Mouse (Mus musculus) megakaryocyte, embryonic 14.5 days (primary cell): Measurements from ENCODE around the gene Trim29.

Experiments
- FLI1 ChIP-seq: IDR thresholded peaks from 2 replicates; pipeline ENCODE4 v1.6.1; 2012; ENCODE audit warnings: low read length, inconsistent platforms, mixed read lengths
- GATA1 ChIP-seq: IDR thresholded peaks from 3 replicates; pipeline ENCODE4 v1.6.1; 2012; ENCODE audit warnings: mixed read lengths, low read length, inconsistent platforms, borderline replicate concordance

DNA sequence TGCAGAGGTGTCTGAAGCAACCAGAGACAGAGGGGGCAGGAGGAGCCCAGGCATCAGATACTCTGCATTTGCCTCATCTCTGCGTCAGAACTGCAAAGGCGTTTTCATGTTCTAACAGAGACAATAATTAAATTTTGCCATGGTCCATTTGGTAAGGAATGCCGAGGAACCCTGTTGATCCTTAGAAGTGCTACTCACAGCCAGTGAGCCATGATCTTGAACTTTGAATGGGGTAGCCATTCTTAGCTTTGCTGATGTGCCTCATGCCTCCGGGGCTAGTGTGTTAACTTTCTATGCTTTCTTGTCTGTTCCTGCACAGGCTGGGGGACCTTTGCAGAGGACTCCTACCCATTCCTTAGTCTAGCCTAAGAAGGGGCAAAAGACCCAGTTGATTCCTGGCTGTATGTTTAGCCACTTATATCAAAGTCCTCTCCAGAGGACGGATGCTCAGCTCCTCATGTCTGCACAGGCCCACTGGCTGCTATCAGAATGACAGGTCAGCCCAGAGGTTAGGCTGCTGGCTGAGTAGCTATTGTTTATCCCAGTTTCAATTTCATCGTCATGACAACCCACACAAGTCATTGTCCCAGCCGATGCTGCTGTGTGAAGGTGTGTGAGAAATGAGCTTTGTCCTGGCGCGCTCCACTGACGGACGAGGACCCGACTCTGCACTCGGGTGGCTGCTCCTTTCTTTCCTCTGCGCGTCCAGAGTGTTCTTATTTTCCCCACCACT lies 48.1 kb downstream of the Trim29 start:
- TF ChIP-seq GATA1 (no peak), FLI1 (no peak)
